Mouse (Mus musculus): ENCODE data around the gene Rxfp1. TPM values are rescaled to one million over a fixed set of nuclear protein-coding genes. Genes with fewer than 3 reads are reported as not detected.
A peak's percentile ranks its signal among the peaks of the same experiment; 100 is the strongest.

Gene Rxfp1
- total RNA-seq, 2 experiments from 2014 or later, result not detected

DNA sequence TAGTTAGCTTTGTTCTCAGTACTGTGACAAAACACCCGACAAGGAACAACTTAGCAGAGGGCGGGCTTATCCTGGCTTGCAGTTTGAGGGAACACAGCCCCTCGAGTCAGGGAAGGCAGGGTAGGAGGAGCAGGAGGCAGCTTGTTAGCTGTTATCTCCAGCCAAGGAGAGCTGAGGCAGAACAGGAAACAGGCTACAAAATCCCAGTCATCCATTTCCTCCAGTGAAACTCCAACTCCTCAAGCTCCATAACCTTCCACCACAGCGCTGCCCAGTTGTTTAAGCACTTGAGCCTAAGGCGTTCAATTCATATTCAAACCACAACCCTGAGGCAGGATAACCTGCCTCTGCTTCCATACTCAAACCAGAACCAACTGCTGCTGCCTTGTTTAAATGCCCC lies 63.0 kb downstream of the Rxfp1 start:
- no peak for DNase-seq
- intact Hi-C loops (cut with DNase I), result no loop called here

DNA sequence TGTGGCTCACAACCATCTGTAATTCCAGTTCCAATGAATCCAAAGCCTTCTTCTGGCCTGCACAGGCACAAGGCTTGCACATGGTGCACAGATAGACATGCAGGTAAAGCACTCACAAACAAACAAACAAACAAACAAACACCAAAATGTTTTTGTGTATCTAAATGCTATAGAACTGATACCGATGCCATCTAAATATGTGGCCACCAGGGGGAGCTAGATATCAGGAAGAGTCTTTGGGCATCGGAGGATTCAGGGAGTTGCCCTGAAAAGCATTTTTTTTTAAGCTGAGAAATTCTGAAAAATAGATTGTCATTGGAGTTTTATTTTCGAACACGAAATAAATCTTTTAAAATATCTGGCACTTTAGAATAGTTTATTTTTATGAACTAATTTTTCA lies 64.6 kb downstream of the Rxfp1 start:
- peak in 1 of 2 experiments; percentile 43 for DNase-seq

DNA sequence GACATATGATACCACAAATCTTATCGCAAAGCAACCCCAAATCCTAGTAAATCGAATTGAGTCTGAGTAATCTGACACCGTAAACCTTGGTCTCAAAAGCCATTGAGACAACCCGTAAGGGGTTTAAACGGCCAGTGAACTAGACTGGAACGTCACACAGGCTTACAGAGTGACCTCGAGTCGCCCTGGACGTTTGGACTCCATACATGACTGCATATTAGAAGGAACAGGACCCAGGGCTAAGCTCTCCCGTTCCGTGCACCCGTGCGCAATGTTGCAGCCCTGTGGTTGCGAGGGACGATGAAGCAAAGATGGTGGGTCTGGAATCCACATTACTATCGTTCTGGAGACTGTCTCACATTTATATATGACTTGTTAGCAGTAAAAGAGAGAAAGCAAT lies 65.5 kb downstream of the Rxfp1 start:
- intact Hi-C loops (cut with DNase I), result no loop called here
- DNase-seq, result no peak

More for the DNA sequence above, 64.6 kb downstream of the Rxfp1 start:
- intact Hi-C loops (cut with DNase I), result loop anchor here (1.0 kb wide), 2 partner anchors 71 to 136 kb away; no protein-coding TSS in a partner anchor

DNA sequence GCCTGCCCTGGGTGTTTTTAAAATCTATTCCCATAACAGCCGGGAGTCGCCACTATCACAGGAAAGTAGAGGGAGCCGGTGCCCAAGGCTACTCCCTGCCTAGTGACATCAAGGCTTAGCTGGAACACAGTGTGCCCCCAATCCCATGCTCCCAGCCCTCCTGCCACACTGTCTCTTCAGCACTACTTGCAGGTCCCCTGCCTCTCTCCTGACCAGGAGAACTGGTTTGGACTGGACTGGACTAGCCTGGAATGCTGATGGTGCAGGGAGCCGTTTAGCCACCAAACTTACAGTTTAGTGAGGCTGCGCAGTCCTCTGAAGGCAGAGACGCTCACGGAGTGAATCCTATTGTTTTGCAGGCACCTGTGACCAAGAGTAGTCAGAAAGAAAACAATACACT lies 67.1 kb downstream of the Rxfp1 start:
- intact Hi-C loops (cut with DNase I), result no loop called here
- no peak for DNase-seq

DNA sequence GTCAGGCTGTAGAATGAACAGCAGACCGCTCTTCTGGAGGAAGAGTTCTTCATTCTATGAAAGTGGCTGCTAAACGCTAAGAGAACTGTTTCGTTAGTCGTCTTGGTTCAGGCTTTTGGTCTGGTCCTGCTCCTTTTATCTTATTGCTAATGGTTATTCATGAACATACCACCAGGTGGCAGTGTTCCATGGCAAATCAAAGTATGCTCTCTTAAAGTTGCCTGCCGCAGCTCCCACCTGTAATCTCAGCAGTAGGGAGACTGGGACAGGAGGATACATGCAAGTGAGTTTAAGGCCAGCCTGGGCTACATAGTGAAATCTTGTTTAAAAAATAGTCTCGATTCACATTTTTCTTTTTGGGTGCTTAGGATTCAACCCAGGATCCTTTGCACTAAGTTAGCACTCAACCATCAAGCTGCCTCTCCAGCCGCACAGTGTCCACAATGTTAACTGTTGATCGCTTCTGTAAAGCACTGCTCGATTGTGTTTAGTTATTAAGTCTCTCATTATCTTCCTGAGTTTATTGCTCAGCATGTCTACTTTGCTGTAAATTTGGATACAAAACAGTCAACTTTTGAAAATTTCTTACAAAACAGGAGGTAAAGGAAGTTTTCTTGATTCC lies 72.8 kb downstream of the Rxfp1 start:
- DNase-seq, result no peak
- intact Hi-C loops (cut with DNase I), result no loop called here

DNA sequence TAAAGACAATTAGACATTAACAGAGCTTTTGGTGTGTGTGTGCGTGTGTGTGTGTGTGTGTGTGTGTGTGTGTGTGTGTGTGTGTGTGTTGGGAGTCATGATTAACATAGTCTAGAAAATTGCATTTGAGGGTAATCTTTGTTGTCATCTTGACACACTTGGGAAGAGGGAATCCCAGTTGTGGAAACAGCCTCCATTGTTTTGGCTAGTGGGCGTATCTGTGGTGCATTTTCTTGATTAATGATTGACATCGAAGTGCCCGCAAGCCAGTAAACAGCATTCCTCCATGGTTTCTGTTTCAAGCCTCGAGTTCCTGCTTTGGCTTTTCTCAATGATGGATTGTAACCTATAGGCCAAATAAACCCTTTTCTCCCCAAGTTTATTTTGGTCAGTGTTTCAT lies 81.0 kb downstream of the Rxfp1 start:
- DNase-seq, result no peak
- intact Hi-C loops (cut with DNase I), result no loop called here

DNA sequence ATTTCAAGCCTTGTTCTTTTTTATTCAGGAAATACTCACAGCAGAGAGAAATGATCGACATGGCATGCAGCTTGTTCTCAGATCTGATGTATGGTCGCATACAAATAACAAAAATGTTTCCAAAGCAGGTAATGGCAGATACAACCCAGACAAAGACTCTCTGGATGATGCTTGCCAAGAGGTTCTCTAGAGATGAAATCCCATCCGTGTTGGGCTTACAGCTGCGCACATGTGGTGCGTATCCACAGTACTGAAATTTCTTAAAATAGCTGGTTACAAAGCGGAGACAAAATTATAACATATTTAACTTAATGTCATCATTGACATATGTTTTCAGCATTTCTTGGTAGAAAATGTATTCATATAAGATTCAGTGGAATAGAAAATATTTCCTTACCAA lies 85.6 kb downstream of the Rxfp1 start:
- intact Hi-C loops (cut with DNase I), result no loop called here
- DNase-seq, result no peak

DNA sequence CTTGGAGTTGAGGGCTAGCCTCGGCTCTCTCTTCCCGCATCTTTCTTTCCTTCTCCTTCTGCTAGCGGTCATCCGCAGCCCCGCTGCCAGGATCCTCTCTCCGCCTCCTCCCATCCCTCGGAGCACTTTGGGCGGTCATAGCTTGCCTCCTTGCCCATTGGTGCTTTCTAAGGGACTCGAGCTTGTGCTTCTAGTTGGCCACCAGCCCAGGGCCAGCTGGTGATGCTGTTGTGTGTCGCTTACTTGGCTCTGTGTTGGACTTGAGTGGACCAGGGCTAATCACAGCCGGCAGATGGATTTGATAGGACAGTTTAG lies 108.3 kb downstream of the Rxfp1 start, which contains the start of gene Etfdh:
Gene Etfdh (minus strand): TSS at position 85 of the 315 bp plus-strand sequence.
- DNase-seq, result peak; percentile 60 to 62
- intact Hi-C loops (cut with DNase I), result no loop called here

DNA sequence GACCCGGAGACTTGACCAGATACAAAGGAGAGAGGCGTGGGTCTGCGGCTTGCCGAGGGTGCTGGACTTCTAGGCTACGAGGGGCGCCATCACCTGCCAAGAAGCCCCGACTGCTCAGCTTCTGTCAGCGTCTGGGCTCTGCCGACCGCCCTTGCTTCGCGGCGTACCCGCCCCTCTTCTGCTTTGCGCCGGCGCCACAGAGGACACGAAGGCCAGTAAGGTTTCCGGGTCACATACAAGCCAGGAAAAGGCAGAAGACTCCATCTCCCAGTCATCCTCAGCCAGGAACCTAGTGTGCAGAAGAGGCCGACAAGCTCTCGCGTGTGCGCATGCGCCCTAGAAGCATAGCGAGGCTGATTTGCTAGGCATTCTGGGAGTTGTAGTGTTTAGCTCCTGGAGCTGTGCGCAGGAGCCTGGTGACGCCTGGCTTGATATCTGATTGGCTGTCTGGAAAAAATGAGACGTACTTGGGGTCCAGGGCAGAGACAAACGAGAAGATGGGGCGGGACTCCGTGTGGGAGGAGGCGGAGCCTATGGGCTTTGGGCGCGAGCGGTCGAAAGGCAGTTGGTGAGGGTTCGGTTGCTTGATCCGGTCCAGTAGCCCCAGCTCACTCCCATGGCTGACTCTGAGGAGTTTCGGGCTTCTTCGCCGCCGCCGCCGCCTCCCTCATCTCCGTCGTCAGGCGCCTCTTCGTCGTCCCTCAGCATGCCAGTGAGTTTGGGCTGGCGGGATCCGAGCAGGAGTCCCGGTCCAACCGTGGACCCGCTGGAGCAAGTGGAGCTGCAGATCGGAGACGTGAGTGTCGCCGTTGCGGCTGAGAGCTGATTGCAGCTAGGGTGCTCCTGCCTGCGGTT lies 108.9 kb downstream of the Rxfp1 start, which contains the start of gene 4930579G24Rik:
Gene 4930579G24Rik (plus strand): TSS at position 519 of the 855 bp plus-strand sequence.
- intact Hi-C loops (cut with DNase I), result no loop called here
- DNase-seq, result peak; percentile 89 to 91

DNA sequence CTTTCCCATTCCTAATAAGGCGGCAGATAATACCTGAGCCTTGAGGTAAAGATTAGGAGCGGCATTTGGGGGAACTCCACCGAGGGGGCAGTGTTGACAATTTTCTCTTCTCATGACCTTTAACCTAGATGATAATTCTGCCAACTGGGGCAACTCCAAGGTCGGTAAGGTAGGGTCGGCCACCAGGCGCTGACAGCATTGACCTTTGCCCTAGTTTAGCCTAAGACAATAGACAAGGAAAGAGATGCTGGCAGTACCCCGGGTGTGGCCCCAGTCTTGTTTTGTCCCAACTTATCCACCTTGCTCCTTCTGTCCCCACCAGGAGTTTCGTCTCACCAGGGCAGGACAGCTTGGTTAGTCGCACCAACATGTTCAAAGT lies 109.5 kb downstream of the Rxfp1 start:
- DNase-seq, result no peak

DNA sequence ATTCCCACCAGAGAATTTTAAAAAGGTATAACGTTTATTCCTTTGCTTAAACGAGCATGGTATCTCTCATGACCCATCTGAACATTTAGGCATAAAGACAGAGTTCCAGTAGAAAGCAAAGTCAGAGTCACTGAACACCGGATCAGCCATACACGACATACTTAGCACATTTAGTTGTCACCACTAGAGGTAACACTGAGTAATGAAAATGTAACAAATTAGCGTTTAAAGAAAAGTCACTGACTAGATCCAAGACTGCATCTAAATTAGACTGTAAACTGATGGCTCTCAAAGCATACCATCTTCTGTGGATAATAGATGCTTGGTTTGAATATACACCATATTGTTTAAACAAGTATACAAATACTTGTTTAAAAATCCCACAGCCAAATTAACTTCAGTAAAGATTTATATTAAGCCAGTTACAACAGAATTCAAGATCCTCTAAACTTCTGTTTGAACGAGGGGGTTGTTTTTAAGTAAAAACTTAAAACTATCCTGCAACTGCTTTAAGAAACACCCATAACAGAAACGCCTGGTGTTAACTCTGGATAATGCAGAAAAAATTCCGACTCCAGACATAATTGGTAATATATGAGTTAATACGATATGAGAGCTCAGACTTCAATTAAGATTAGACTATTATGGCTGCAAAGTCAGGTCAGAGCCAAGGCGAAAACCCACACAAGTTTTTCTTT lies 110.0 kb downstream of the Rxfp1 start:
- intact Hi-C loops (cut with DNase I), result no loop called here
- no peak for DNase-seq

More for the DNA sequence above, 109.5 kb downstream of the Rxfp1 start:
- intact Hi-C loops (cut with DNase I), result no loop called here

DNA sequence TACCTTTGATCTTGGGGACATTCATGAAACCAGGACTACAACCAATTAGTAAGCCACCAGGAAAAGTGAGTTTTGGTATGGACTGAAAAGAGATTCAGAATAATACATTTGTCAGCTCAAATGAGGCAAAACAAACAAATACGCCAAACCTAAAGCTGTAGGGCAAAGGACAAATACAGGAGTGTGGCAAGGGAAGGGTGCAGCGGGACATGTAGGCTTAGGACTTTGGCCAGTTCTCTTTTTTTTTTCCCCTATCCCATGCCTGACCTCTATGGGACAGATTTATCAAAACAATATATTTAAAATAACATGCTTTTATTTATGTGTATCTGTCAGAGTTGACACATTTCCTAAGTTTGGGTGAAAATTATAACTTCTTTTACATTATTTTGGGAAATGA lies 127.8 kb downstream of the Rxfp1 start:
- no peak for DNase-seq
- intact Hi-C loops (cut with DNase I), result loop anchor here (10.0 kb wide), 1 partner anchor 535 kb away; no protein-coding TSS in a partner anchor

DNA sequence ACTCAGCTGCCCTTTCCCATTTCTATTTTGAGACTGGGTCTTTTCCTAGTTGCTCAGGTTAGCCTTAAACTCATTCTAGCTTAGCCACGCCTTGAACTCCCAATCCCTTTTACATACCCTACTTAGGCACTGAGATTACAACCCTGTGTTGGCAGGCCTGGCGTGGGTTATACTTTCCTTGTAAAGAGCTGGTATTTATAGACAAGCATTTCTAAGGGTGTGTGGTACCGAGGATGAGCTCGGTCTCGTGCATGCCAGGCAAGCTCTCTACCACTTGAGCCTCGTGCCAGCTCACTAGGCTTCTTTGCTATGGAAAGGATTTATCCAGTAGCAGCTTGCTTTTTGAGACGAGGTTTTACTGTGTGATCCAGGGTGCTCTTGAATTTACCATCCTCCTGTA lies 142.2 kb downstream of the Rxfp1 start:
- no peak for DNase-seq
- intact Hi-C loops (cut with DNase I), result no loop called here

DNA sequence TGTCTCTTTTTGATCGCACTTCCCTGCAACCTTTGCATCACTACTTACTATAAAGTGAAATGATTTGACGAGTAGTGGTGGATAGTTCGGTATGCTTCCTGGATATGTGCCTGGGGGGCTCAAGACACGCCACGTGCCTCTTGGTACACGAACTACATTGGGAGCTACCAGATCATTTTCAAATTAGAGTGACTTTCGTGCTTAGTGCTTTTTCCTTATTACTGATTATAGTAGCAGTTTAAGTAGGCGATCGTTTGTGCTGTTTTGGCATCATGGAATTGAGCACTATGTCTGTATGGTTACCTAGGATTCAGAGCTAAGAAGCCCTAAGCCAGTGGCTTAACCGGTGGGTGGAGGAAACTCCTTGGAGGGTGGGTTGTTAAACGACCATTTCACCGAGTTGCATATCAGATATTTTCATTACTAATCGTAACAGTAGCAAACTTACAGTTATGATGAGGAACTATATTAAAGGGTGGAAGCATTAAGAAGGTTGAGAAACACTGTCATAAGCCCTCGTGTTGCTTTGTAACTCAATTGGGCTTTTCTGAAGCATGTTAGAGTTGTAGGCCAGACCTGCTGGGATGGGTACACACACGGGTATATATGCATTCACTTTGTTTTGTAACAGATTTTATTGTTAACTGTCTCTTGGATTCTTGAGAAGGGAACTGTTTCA lies 145.7 kb downstream of the Rxfp1 start:
- DNase-seq, result no peak
- intact Hi-C loops (cut with DNase I), result loop anchor here (1.0 kb wide), 1 partner anchor 24 kb away; no protein-coding TSS in a partner anchor

Other genes starting within 250 kb of the Rxfp1 start
- 1 to 10 TPM; 3.1 to 3.3 TPM for gene Fnip2, start 170.1 kb downstream of the Rxfp1 start, total RNA-seq (2021)
- gene Ppid, start 146.5 kb downstream of the Rxfp1 start, total RNA-seq (2021), result 10 to 100 TPM; 40.2 to 46.0 TPM
- gene 4930579G24Rik, start 108.8 kb downstream of the Rxfp1 start, total RNA-seq (2021), result 1 to 10 TPM; 1.3 to 1.4 TPM
- 100 to 1,000 TPM; 102 to 123 TPM for gene Etfdh, start 108.4 kb downstream of the Rxfp1 start, total RNA-seq (2021)
- gene Tmem144, start 114.9 kb upstream of the Rxfp1 start, total RNA-seq (2021), result 1 to 10 TPM; 1.3 TPM
- gene Fam198b, start 146.7 kb upstream of the Rxfp1 start, total RNA-seq (2021), result 1 to 10 TPM; 7.6 to 8.4 TPM